Mouse (Mus musculus) C2C12 (cell line): ENCODE data around the gene Rabac1.

Experiments used
- CEBPB ChIP-seq: IDR thresholded peaks from one replicate; pipeline ENCODE4 v1.6.1; 2011; ENCODE audit warnings: low read depth, mild to moderate bottlenecking, control low read depth, moderate library complexity
- CTCF ChIP-seq: IDR thresholded peaks from one replicate; pipeline ENCODE4 v1.5.1; 2011; ENCODE audit not compliant: control insufficient read depth, insufficient read depth, insufficient read length
- FOSL1 ChIP-seq: IDR thresholded peaks from one replicate; pipeline ENCODE4 v1.8.0; 2011; ENCODE audit warnings: mild to moderate bottlenecking, low read length; ENCODE audit not compliant: poor library complexity, insufficient read depth, severe bottlenecking
- MAX ChIP-seq: IDR thresholded peaks from one replicate; pipeline ENCODE4 v1.6.1; 2011; ENCODE audit warnings: mild to moderate bottlenecking, control low read depth
- MYOD1 ChIP-seq: IDR thresholded peaks from one replicate; pipeline ENCODE4 v1.6.1; 2011; ENCODE audit warnings: low read depth; ENCODE audit not compliant: control insufficient read depth, insufficient read length
- USF1 ChIP-seq: IDR thresholded peaks from one replicate; pipeline ENCODE4 v1.6.1; 2011; ENCODE audit warnings: low read depth, mild to moderate bottlenecking, control low read depth, moderate library complexity

DNA sequence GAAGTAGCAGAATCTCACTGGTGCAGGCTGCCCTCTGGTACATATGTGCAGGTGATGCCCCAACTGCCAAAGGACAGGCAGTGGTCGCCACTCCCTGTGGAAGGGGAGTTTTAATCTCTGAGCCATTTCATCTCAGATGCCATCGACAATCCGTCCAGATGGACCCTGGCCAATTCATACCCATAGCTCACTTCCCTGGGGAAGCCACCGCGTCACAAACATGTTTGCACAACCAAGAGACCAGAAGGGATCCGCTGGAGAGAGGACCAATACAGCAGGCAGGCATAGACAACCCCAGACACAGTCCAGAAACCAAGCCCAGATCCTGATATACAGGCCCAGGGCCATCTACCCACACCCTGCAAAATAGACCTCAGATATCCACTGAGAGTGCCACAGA is 42.1 kb downstream of the Rabac1 start:
- TF ChIP-seq CTCF, result no peak
- TF ChIP-seq MYOD1, result no peak
- TF ChIP-seq FOSL1, result no peak
- no peak for TF ChIP-seq CEBPB
- TF ChIP-seq USF1, result no peak
- no peak for TF ChIP-seq MAX
